Mouse (Mus musculus) cerebellum, adult 9-11 months (tissue): ENCODE data around the gene Tmigd3.

Experiments used
- DNase-seq: peaks from one replicate; pipeline ENCODE4 v3.0.0; 2022

Tmigd3 gene

DNA sequence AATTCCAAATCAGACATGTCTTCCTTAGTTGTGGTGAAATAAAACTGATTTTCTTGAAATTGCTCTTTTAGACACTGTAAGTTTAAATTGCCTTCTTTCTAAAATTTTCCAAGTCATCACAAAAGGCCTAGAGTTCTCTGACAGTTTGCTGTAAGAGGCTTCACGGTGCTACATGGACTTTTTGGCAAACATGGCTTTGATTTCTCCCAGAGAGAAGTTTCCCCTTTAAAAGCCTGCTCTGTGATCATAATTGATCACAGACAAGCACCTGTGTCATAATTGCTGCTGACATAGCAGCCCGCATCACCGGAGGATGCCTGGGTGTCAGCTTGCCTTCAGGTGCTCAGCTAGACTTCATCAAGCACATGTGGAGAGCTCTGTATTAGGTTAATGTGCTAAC, at the start of gene Tmigd3, which contains the start of gene Adora3:
Gene Tmigd3, plus strand, starts transcription at position 346 of the 400 bp plus-strand sequence.
Gene Adora3, plus strand, starts transcription at position 301 of the 400 bp plus-strand sequence.
- DNase-seq: no peak

- DNase-seq: no peak
Measured at GRCm38 (mm10) chr3:105821504-105821903, 49.2 kb upstream of the Tmigd3 start.

DNA sequence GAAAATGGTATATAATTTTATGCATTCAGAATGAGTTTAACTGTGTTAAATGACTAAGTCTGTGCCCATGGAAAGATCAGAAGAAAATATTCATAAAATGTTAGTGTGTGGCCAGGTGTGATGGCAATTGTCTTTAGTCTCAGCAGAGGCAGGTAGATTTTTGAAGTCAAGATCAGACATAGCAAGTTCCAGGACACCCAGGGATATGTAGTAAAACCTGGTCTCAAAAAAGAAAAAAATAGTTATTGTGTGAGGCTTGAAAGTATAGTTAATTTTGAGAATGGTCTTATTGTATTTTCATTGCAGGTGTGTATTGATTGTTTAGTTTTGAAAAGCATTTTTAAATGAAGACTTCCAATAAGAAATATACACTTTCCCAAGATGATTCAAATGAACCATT, 47.1 kb upstream of the Tmigd3 start:
- no peak for DNase-seq

DNA sequence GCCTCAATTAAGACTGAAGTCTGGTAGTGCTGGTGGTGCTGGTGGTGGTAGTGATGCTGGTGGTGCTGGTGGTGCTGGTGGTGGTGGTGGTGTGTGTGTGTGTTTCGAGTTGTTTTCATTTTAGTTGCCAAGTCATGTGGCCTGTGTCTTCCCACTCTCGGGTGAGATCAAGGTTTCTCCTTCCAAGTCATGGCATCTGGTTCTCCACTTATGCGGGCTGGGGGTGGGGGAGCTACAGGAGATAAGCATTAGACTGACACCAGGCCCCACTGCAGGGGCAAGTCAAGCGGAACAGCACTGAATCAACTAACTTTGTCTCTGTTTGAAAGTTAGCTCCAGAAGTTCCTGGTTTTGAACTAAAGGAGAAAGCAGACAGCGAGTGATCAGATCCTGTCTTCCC, 46.6 kb upstream of the Tmigd3 start:
- no peak for DNase-seq

DNA sequence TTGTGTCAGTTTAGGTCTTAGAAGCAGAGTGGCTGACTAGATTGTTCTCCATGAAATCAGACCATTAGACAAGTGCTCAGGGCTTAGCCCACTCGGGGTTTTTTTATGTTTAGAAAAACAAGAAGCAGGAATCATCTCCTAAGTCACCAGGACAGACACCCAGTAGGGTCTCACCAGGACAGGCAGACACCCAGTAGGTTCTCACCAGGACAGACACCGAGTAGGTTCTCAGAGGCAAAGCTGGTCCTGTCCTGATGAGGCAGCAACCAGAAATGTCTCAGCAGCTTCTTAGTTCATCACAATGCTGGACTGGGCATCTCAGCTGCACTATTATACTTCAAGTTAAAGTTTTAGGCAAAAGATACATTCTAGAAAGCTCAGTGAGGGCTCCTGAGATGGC, 46.0 kb upstream of the Tmigd3 start:
- DNase-seq: no peak

GRCm38 (mm10) chr3:105825501-105826161, 45.1 kb upstream of the Tmigd3 start:
- no peak for DNase-seq

GRCm38 (mm10) chr3:105831584-105831983, 39.1 kb upstream of the Tmigd3 start:
- DNase-seq: no peak

GRCm38 (mm10) chr3:105835875-105836274, 34.8 kb upstream of the Tmigd3 start:
- no peak for DNase-seq

DNA sequence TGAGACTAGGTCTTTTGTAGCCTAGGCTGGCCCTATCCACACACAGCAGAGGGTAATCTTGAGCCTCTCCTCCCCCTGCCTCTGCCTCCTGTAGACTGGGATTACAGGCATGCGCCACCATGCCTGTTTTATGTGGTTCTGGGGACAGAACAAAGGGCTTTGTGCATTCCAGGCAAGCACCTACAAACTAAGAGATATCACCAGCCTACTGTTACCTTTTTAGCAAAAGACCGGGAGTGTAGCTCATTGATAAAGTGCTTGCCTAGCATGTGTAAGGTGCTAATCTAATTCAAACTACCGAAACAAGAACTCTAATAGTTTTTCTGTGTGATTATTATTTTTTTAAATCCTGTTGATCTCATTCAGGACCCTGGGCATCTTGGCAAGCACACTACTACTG, 33.8 kb upstream of the Tmigd3 start:
- DNase-seq: no peak

GRCm38 (mm10) chr3:105838655-105839054, 32.0 kb upstream of the Tmigd3 start:
- no peak for DNase-seq

DNA sequence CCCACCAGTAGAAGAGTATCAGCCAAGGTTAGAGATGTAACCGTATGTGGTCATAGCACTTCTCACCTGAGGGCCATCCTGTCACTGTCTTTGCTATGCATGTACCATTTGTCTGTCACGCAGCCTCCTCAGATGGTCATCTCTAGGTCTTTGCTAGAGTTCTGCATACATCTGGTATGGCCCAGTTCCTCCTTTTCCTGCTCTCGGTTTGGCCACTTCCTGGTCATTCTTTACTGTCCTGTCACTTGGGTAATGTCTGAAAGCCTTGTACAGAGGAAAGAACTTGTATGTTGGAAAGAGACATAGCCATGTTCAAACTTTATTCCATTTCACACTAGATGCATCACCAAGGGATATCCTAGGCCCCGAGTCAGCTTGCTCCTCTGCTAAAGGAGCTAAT, 30.9 kb upstream of the Tmigd3 start:
- DNase-seq: no peak

GRCm38 (mm10) chr3:105846294-105847069, 24.2 kb upstream of the Tmigd3 start:
- no peak for DNase-seq

GRCm38 (mm10) chr3:105853781-105854180, 16.9 kb upstream of the Tmigd3 start:
- no peak for DNase-seq

DNA sequence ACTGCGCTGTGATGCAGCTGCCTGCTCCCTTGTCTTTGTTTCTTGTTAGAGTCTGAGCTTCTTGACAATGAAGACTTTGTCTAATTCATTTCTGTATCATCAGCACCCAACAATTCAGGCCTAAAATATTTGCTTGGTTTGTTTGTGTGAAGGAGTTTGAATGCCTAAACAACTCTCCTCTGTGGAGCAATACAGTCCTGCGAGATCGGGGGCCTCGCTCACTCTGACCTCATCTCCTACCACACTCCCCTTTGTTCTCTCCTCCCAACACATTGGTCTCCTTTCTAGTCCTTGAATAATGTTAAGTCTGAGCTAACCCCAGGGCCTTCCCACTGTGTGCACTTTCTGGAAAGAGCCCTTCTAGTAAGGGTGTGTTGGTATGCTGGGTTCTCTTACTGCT, 15.9 kb upstream of the Tmigd3 start:
- DNase-seq: peak; percentile 8

DNA sequence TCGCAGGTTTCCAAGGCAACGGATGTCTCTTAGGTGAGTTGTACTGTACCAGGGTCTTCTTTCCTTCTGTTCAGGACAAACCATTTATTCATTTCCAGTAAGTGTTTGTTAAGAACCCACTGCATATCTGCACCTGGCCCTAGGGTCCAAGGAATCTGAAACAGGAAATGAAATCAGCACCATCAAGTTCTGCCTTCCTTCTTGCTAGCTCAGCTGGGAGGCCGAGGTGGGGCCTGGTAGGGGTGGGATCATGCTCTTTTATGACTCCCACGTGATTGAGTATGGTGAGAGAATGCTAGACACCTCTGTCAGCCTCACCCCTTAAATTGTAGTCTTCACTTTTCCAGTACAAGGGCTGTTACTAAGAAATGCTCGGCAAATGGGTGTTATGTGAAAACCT, 13.2 kb upstream of the Tmigd3 start:
- no peak for DNase-seq

DNA sequence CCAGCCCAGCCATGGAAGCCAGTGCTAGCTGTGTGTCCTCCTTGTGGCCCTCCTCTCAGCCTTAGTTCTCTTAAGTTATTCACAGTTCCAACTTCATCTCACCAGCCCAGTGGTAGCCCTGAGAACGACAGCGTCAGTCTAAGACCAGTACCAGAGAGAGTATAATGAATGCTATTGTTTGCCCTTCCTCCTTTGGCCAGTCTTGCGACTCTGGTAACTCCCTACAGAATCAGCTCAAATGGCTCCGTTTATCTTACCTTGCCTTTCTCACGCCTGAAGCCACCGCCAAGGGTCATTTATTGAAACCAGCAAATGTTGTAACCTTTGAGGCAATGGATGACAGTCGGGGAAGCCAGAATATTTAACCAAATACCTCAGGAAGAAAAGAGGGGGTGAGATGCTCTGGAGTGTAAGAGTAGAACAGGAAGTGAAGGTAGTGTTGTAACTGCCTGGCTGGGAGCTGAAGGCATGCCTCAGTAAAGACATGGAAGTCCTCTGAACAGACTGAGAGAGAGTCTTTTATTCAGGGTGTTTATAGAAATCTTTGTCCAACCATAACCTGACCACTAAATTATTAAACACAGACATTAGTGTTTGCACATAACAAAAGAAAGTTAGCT, 8.8 kb upstream of the Tmigd3 start:
- DNase-seq: no peak

DNA sequence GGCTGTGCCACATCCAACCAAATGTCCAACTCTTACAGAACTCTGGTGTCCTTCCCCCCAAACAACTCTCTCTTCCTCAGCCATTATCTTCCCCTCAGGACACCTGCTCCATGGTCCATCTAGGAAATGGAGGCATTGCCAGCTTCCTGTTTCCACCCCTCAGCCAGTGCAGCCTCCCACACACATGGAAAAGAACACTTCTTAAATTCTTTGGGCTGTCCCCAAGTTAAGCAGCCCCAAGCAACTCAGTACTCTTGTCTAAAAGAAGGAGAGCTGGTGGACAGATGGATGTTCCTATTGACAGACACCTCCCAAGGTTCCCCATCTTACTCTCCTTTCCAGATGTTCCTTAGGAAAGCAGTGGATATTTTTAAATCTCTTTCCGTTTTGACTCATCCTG, 6.6 kb upstream of the Tmigd3 start:
- no peak for DNase-seq

DNA sequence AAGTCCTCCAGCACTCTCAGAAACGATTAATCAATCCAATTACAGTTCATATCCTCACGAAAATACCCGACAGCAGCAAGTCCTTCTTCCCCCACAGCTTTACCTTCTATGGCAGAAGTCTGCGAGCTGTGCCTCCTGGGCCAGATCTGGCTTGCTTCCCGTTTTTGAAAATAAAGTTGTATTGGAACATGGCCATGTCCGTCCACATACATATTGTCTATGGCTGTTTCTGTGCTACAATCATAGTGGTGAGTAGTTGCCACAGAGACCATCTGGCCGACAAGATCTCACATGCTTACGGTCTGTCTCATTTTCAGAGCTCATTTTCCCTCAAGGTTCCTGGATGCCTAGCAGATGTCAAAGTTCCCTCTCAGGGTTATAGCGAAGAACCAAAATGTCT, 5.6 kb upstream of the Tmigd3 start:
- DNase-seq: no peak

DNA sequence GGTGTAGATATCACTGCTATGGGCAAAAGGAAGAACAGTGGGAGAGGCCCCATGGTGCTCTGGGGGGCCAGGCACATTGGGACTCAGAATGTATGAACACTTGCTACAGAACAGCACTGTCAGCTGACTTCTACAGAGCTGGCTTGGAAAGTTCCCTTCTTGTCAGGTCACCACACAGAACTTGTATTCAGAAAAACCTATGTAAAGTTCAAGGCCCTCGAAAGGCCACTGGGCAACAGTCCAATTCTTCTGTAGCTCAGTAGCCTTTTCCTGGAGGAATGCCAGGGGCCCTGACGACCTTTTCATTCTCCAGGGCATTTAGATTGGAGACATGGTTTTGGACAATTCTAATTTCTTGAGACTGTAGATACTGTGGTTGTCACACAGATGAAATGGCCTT, 2.6 kb upstream of the Tmigd3 start:
- DNase-seq: no peak

- no peak for DNase-seq
Measured at GRCm38 (mm10) chr3:105872034-105872433, 1.3 kb downstream of the Tmigd3 start.

DNA sequence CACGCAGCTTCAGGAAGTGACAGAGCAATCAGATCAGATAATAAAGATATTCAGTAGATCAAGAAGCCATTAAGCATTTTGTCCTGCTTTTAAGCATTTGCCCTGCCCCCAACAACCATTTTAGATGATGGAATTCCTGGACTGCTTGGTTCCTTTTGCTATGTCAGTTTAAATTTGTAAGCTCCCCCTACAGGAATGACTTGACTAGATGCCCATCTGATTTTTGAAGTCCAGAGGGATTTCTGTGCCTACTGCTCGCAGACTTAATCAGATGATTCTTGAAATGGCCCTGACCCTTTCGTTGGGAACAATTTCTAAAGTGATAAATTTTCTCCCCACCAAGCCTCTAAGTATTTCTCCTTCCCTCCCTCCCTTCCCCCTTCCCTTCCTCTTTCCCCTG, 1.9 kb downstream of the Tmigd3 start:
- no peak for DNase-seq

- DNase-seq: no peak
Measured at GRCm38 (mm10) chr3:105873451-105874445, 3.0 kb downstream of the Tmigd3 start.

DNA sequence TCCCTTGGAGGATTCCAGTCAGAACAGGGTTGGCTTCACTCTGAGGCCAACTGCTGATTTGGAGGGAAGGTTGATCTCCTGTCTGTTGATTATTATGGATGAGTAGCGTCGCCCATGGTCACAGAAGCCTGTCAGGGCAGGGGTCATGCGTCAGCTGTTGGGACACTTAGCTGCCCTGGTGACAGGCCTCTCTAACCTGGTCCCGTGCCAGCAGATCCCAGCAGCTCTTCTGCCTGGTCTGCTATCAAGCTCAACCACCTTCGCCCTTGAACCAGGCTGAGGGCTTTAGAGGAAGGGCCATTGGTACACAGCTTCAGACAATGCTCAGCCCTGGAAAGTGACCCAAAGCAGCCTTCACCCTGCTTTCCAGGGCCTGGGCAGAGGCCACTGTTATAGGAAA, 5.3 kb downstream of the Tmigd3 start:
- no peak for DNase-seq
